Mouse (Mus musculus): ENCODE results near the gene Ppid. TPM values are rescaled to one million over a fixed set of nuclear protein-coding genes. Genes with fewer than 3 reads are reported as not detected.
"Not testable (repeated sequence)": the region's sequence is repeated elsewhere in the genome, so short reads cannot be mapped to it uniquely, and the experiment has no call there.

Ppid gene
- total RNA-seq, 2 experiments from 2014 or later: 40.2 to 46.0 TPM

- intact Hi-C loops (cut with DNase I): loop anchor here (1.0 to 5.0 kb wide), 3 partner anchors 23 to 282 kb away; partner anchors contain the start of genes Ppid and Rapgef2
- no peak for DNase-seq
These were observed 22.4 kb upstream of the Ppid start for GRCm38 (mm10) chr3:79568629-79569350.

- no peak for DNase-seq
- intact Hi-C loops (cut with DNase I): loop anchor here (2.0 to 5.0 kb wide), 2 partner anchors 52 to 283 kb away; partner anchors contain the start of gene Rapgef2
These were observed 21.8 kb upstream of the Ppid start for GRCm38 (mm10) chr3:79569351-79569681.

- DNase-seq: no peak
- intact Hi-C loops (cut with DNase I): no loop called here
These were observed 18.7 kb upstream of the Ppid start for GRCm38 (mm10) chr3:79572399-79572798.

- intact Hi-C loops (cut with DNase I): not testable (repeated sequence)
These were observed 17.8 kb upstream of the Ppid start for GRCm38 (mm10) chr3:79573376-79573775.

GRCm38 (mm10) chr3:79574336-79574735, 16.8 kb upstream of the Ppid start:
- DNase-seq: no peak

More at GRCm38 (mm10) chr3:79573376-79573775, 17.8 kb upstream of the Ppid start:
- not testable (repeated sequence) for DNase-seq

GRCm38 (mm10) chr3:79575576-79576467, 15.3 kb upstream of the Ppid start:
- intact Hi-C loops (cut with DNase I): no loop called here

More at GRCm38 (mm10) chr3:79574336-79574735, 16.8 kb upstream of the Ppid start:
- intact Hi-C loops (cut with DNase I): no loop called here

GRCm38 (mm10) chr3:79576468-79576816, 14.7 kb upstream of the Ppid start:
- no peak for DNase-seq
- intact Hi-C loops (cut with DNase I): no loop called here

More at GRCm38 (mm10) chr3:79575576-79576467, 15.3 kb upstream of the Ppid start:
- no peak for DNase-seq

- intact Hi-C loops (cut with DNase I): no loop called here
- DNase-seq: no peak
These were observed 14.3 kb upstream of the Ppid start for GRCm38 (mm10) chr3:79576865-79577264.

- intact Hi-C loops (cut with DNase I): no loop called here
- no peak for DNase-seq
These were observed 13.5 kb upstream of the Ppid start for GRCm38 (mm10) chr3:79577606-79578005.

GRCm38 (mm10) chr3:79578164-79578563, 13.0 kb upstream of the Ppid start:
- no peak for DNase-seq
- intact Hi-C loops (cut with DNase I): no loop called here

GRCm38 (mm10) chr3:79579891-79580575, 11.1 kb upstream of the Ppid start:
- no peak for DNase-seq
- intact Hi-C loops (cut with DNase I): no loop called here

GRCm38 (mm10) chr3:79586804-79587203, 4.3 kb upstream of the Ppid start:
- peak; percentile 78 to 85 for DNase-seq
- intact Hi-C loops (cut with DNase I): loop anchor here (2.0 to 5.0 kb wide), 5 partner anchors 75 to 635 kb away; partner anchors contain the start of gene Rapgef2

- no peak for DNase-seq
- intact Hi-C loops (cut with DNase I): loop anchor here (5.0 kb wide), 4 partner anchors 77 to 637 kb away; partner anchors contain the start of gene Rapgef2
These were observed 1.5 kb upstream of the Ppid start for GRCm38 (mm10) chr3:79589671-79590070.

GRCm38 (mm10) chr3:79591793-79592471, 790 bp downstream of the Ppid start:
- intact Hi-C loops (cut with DNase I): loop anchor here (1.0 kb wide), 1 partner anchor 24 kb away; no protein-coding TSS in a partner anchor
- DNase-seq: no peak

GRCm38 (mm10) chr3:79595468-79595867, 4.3 kb downstream of the Ppid start:
- intact Hi-C loops (cut with DNase I): no loop called here
- no peak for DNase-seq

- intact Hi-C loops (cut with DNase I): loop anchor here (10.0 kb wide), 1 partner anchor 535 kb away; no protein-coding TSS in a partner anchor
- no peak for DNase-seq
These were observed 18.7 kb downstream of the Ppid start for GRCm38 (mm10) chr3:79609886-79610285.

- DNase-seq: no peak
- intact Hi-C loops (cut with DNase I): no loop called here
These were observed 36.5 kb downstream of the Ppid start for GRCm38 (mm10) chr3:79627484-79628181.

GRCm38 (mm10) chr3:79628182-79628560, 37.0 kb downstream of the Ppid start:
- DNase-seq: no peak
- intact Hi-C loops (cut with DNase I): no loop called here
